Mouse (Mus musculus) hindbrain, embryonic 16.5 days (tissue): ENCODE data around the gene Kif28. TPM values are rescaled to one million over a fixed set of nuclear protein-coding genes. Genes with fewer than 3 reads are reported as not detected.
"Not testable (repeated sequence)": the region's sequence is repeated elsewhere in the genome, so short reads cannot be mapped to it uniquely, and the experiment has no call there.

Experiments
- ATAC-seq: fragments of 200-750 bp; cut with Nextera tagmentation; 2 replicates; pipeline ENCODE4 v1.8.0; 2017; ENCODE audit warnings: moderate TSS enrichment, moderate library complexity
- H3K27ac ChIP-seq: fragments of 300-500 bp; sonication (generic); 2 replicates; pipeline ENCODE4 v1.5.1; 2014; ENCODE audit warnings: low read depth, mild to moderate bottlenecking, control low read depth, low read length, moderate library complexity
- H3K27me3 ChIP-seq: fragments of 300-500 bp; sonication (generic); replicated peaks from 2 replicates; pipeline ENCODE4 v1.6.1; 2014; ENCODE audit warnings: low read length; ENCODE audit not compliant: control insufficient read depth, insufficient read depth
- H3K36me3 ChIP-seq: fragments of 300-500 bp; sonication (generic); 2 replicates; pipeline ENCODE4 v1.6.1; 2014; ENCODE audit warnings: mild to moderate bottlenecking, low read length, moderate library complexity, mixed read lengths; ENCODE audit not compliant: control insufficient read depth, insufficient read depth
- H3K4me1 ChIP-seq: fragments of 300-500 bp; sonication (generic); 2 replicates; pipeline ENCODE4 v1.6.1; 2014; ENCODE audit warnings: low read depth, low read length; ENCODE audit not compliant: control insufficient read depth, insufficient read depth
- H3K4me2 ChIP-seq: fragments of 300-500 bp; sonication (generic); 2 replicates; pipeline ENCODE4 v1.6.1; 2014; ENCODE audit warnings: mild to moderate bottlenecking, low read length, control low read depth, moderate library complexity
- H3K4me3 ChIP-seq: fragments of 300-500 bp; sonication (generic); 2 replicates; pipeline ENCODE4 v1.5.1; 2014; ENCODE audit warnings: mild to moderate bottlenecking, low read length, control low read depth, moderate library complexity
- H3K9ac ChIP-seq: fragments of 300-500 bp; sonication (generic); 2 replicates; pipeline ENCODE4 v1.6.1; 2014; ENCODE audit warnings: low read depth, mild to moderate bottlenecking, control low read depth, low read length, moderate library complexity
- H3K9me3 ChIP-seq: fragments of 300-500 bp; sonication (generic); 2 replicates; pipeline ENCODE4 v1.6.1; 2014; ENCODE audit warnings: mild to moderate bottlenecking, low read length, moderate library complexity; ENCODE audit not compliant: control insufficient read depth
- WGBS: fragments of 180-500 bp; shearing (Covaris S2); extraction: QIAGEN DNeasy Blood & Tissue Kit; methylation state at CpG from one replicate; pipeline ENCODE4 v1.1.7; 2014; 5-methylcytosine and 5-hydroxymethylcytosine counted together
- polyA plus RNA-seq: library from polyadenylated mRNA; unstranded; fragments of >200 nt; fragmentation: Nextera tagmentation; extraction: Ambion mirVana; gene quantifications from 2 replicates; pipeline ENCODE4 v1.2.1, GENCODE M21; 2015

Gene Kif28
- polyA plus RNA-seq, 1 experiment from 2014 or later = 0.10 TPM

DNA sequence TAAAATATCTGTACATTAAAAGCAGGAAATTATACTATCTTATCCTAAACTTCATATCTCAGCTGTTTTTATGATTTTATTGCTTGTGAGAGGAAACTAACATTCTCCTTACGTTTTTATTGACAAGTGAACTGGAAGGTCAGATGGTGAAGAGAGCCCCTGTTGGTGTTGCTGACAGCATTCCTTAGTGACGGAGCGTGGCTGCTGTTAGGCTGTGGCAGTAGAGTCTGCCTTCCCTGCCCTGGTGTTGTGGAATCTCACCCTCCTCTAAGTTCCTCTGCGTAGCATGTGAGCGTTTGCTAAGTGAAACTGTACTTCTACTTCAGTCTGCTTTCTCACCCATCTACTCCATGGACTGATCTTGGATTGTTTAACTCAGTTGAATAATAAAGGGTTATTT is 58.3 kb downstream of the Kif28 start:
- WGBS = 86% methylated on average over 5 of the region's 5 CpGs
- peaks cover 22% of the 10 kb centered on the region for H3K36me3 ChIP-seq

DNA sequence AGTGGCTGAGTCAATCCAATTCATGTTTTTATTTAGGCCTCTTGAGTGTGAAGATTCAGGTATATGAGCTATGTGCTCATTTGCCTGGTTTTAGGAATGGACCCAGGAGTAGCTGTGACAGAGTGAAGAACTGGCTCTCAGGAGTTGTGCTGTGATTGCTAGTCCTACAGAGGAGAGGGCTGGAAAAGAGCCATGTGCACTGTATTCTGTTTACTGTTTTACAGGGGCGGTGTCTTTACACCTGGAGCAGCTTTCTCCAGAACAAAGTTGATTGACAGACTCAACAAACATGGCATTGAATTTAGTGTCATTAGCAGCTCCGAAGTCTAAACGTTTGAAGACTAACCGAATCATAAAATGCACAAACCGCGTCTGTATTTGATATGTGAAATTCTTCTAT is 58.7 kb downstream of the Kif28 start:
- Histone ChIP-seq H3K4me1 (no peaks in the 10 kb centered on the region), H3K9ac (no peak overlapping the region), H3K27ac (no peak overlapping the region), H3K9me3 (no peaks in the 10 kb centered on the region), H3K4me2 (no peak overlapping the region), H3K36me3 (peaks cover 24% of the 10 kb centered on the region), H3K4me3 (no peak overlapping the region), H3K27me3 (no peaks in the 10 kb centered on the region)
- ATAC-seq = no peak
- WGBS = 96% methylated on average over 6 of the region's 6 CpGs

More for the DNA sequence above, 58.3 kb downstream of the Kif28 start:
- no peaks in the 10 kb centered on the region for H3K27me3 ChIP-seq
- H3K4me2 ChIP-seq = no peak overlapping the region
- H3K4me1 ChIP-seq = no peaks in the 10 kb centered on the region
- no peak overlapping the region for H3K9ac ChIP-seq
- no peak for ATAC-seq
- no peak overlapping the region for H3K27ac ChIP-seq
- no peaks in the 10 kb centered on the region for H3K9me3 ChIP-seq
- no peak overlapping the region for H3K4me3 ChIP-seq

DNA sequence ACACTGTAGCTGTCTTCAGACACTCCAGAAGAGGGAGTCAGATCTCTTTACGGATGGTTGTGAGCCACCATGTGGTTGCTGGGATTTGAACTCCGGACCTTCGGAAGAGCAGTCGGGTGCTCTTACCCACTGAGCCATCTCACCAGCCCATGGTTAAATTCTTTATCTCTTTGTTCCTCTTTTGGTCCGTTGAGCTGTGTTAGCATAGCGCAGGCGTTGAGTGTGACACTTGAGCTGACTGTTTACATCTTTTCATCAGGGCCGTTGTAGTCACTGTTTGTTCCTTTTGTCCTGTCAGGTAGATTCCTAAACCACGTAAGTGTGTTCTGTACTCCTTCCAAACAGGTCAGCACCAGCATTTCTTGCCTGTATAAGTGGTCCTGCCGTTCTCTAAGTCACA is 62.3 kb downstream of the Kif28 start:
- not testable (repeated sequence) for H3K27ac ChIP-seq, H3K4me1 ChIP-seq, H3K27me3 ChIP-seq, H3K4me2 ChIP-seq, H3K9me3 ChIP-seq, H3K4me3 ChIP-seq, H3K9ac ChIP-seq, ATAC-seq
- 92% methylated on average over 9 of the region's 10 CpGs for WGBS
- H3K36me3 ChIP-seq = peaks cover 36% of the 10 kb centered on the region

DNA sequence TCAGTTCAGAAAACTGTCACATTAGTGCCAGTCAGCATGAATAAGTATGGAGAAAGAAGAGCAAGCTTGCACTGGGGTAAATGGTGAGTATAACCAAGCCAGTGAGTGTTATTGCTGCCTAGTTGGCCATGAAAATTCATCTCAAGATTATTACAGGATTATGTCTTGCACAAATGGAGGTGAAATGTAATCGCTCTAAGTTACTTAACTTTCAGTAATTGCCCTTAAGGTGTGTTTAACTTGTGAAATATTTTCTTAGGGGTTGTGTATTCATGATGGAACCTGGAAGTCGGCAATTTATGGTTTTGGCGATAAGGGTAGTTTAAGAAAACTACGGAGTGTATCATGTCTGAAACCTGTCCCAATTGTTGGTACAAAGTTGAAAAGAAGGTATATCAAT is 65.7 kb downstream of the Kif28 start:
- H3K27ac ChIP-seq = no peak overlapping the region
- no peak overlapping the region for H3K4me3 ChIP-seq
- no peaks in the 10 kb centered on the region for H3K4me1 ChIP-seq
- H3K9ac ChIP-seq = no peak overlapping the region
- WGBS = 97% methylated on average over 4 of the region's 4 CpGs
- H3K27me3 ChIP-seq = no peaks in the 10 kb centered on the region
- no peak for ATAC-seq
- no peak overlapping the region for H3K4me2 ChIP-seq
- no peaks in the 10 kb centered on the region for H3K9me3 ChIP-seq
- H3K36me3 ChIP-seq = peaks cover 33% of the 10 kb centered on the region

DNA sequence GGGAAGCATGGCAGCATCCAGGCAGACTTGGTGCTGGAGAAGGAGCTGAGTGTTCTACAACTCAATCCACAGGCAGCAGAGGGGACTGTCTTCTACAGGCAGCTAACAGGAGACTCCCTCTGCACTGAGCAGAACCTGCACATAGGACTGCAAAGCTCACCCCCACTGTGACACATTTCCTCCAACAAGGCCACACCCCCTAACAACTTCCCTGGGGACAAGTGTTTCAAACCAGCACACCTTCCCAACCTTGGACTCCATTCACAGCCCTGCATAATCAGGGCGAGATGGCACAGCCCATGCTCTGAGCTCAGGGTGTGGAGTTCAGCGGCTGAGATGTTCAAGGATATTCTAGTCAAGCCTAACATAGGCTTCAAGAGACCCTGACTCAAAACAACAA is 68.0 kb downstream of the Kif28 start:
- Histone ChIP-seq H3K4me3 (no peak overlapping the region), H3K27me3 (no peaks in the 10 kb centered on the region), H3K36me3 (peaks cover 37% of the 10 kb centered on the region), H3K27ac (no peak overlapping the region), H3K9me3 (no peaks in the 10 kb centered on the region), H3K4me1 (no peaks in the 10 kb centered on the region), H3K4me2 (no peak overlapping the region), H3K9ac (no peak overlapping the region)
- no peak for ATAC-seq
- 94% methylated on average over 2 of the region's 2 CpGs for WGBS

DNA sequence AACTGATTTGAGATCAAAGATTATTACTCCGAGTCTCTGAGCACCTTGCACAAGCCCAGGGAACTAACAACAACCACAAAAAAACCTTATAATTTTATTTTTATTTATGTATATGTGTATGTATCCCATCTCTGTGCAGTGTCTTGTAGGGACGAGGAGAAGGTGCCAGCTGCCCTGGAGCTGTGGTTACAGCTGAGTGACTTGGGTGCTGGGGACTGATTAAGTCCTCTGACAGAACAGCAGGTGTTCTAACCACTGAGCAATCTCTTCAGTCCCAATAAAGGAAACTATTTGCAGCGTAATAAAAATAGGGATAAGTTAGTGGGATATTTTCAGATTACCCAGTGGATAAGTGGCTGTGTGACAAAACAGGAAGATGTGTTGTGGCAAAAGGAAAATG is 70.7 kb downstream of the Kif28 start:
- Histone ChIP-seq H3K27ac (no peak overlapping the region), H3K9me3 (no peaks in the 10 kb centered on the region), H3K4me1 (peaks cover under 1% of the 10 kb centered on the region), H3K9ac (no peak overlapping the region), H3K27me3 (no peaks in the 10 kb centered on the region), H3K36me3 (peaks cover 30% of the 10 kb centered on the region), H3K4me2 (no peak overlapping the region), H3K4me3 (no peak overlapping the region)
- 91% methylated on average over 3 of the region's 3 CpGs for WGBS
- ATAC-seq = no peak

DNA sequence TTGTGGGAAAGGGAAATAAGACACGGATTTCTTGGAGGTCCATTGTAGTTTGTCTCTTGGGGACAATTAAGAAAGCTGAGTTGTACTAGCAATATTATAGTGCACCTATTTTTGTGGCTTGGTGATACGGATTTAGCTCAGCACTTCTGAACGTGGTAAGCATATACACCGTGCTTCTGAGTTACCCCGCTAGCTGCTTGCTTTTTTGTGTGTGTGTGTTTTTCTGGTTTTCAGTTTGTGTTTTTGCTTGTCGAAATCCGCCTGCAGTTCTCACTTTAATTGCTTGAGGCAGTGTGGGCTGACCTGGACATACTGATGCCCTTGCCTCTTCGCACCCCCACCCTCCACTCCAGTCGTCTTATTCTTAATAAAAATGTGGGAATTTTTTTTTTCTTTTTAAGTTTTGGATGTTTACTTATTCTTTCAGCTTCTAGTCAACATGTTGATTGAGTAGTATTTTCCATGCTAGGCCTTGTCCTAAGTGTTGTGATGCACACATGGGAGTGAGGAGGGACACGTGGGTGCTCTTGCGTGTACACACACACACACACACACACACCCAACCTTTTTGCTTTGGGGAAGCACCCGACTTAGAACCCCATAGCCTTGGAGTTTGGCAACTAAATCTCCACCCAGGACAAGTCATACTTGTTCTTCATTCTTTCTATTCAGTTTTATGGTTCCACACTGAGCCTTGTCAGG is 76.1 kb downstream of the Kif28 start:
- peaks cover 10% of the 10 kb centered on the region for H3K4me1 ChIP-seq
- WGBS = 16% methylated on average over 12 of the region's 12 CpGs
- ATAC-seq = no peak
- H3K27ac ChIP-seq = peak overlapping the region; percentile 84
- no peaks in the 10 kb centered on the region for H3K9me3 ChIP-seq
- peak overlapping the region; percentile 74 for H3K4me2 ChIP-seq
- H3K4me3 ChIP-seq = peak overlapping the region; percentile 84
- peaks cover 8% of the 10 kb centered on the region; the same call in 1 of the 2 replicates for H3K36me3 ChIP-seq
- H3K9ac ChIP-seq = peak overlapping the region; percentile 83
- H3K27me3 ChIP-seq = no peaks in the 10 kb centered on the region

DNA sequence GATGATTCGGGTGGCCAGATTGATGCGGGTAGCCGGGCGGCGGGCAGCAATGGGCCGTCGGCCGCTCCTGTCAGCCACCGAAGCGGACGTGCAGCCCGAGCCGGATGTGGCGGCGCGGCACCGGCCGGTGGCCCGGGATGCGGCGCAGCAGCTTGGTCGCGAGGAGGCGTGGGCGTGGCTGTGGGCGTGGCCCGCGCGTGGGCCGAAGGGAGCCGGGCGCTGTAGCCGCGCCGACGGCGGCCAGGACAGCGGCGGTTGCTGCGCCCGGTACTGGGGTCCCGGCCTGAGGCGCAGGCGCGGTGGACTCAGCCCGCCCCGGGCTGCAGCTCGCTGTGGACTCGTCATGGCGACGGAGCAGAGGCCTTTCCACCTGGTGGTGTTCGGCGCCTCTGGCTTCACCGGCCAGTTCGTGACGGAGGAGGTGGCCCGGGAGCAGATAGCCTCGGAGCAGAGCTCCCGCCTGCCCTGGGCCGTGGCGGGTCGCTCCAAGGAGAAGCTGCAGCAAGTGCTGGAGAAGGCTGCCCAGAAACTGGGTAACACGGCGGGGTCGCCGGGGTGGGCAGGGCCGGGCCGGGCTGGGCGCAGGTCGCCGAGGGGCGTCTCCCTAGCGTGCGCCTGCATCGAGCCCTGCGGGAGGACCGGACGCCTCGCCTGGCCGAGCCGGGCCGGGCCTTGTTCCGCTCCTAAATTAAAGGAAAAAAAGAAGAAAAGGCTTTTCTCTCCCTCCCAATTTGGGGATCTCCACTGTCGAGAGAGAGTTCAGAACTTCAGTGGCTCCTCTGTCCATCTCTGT is 76.9 kb downstream of the Kif28 start, which contains the start of gene Sccpdh:
Gene Sccpdh, plus strand, starts transcription at position 198 of the 793 bp plus-strand sequence.
- H3K9ac ChIP-seq = peak within 1 kb of the TSS; percentile 83
- H3K36me3 ChIP-seq = peaks cover 8% of the 10 kb centered on the region; the same call in 1 of the 2 replicates
- under 1% methylated on average over 58 of the region's 84 CpGs for WGBS
- H3K27me3 ChIP-seq = no peaks in the 10 kb centered on the region
- peak within 1 kb of the TSS; percentile 74 for H3K4me2 ChIP-seq
- no peaks in the 10 kb centered on the region for H3K9me3 ChIP-seq
- peak within 1 kb of the TSS; percentile 84 for H3K4me3 ChIP-seq
- H3K4me1 ChIP-seq = peaks cover 10% of the 10 kb centered on the region
- peak; percentile 98 for ATAC-seq
- H3K27ac ChIP-seq = peak within 1 kb of the TSS; percentile 84

DNA sequence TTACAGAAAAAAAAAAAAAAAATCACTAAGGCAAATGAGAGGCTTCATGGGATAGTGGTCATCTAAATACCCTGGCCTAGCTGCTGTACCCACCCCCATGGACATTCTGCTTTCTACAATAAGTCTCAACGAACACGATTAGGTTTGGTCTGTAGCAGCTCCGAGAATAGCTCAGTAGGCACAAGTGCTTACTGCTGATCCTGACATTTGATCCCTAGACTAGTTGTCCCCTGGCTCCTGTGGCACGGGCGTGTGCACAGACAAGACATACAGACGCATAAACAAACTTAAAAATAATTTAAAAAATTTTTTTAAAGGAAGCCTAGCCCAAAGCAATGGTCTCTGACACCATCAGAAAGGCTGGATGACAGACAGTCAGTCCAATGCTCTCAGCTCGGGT is 77.6 kb downstream of the Kif28 start:
- Histone ChIP-seq H3K4me2 (peak overlapping the region; percentile 74), H3K36me3 (peaks cover 6% of the 10 kb centered on the region; the same call in 1 of the 2 replicates), H3K4me3 (peak overlapping the region; percentile 84), H3K27me3 (no peaks in the 10 kb centered on the region), H3K9me3 (no peaks in the 10 kb centered on the region), H3K27ac (peak overlapping the region; percentile 84), H3K4me1 (peaks cover 10% of the 10 kb centered on the region), H3K9ac (peak overlapping the region; percentile 83)
- ATAC-seq = peak; percentile 1; the same call in 1 of the 2 replicates
- WGBS = 5% methylated on average over 7 of the region's 7 CpGs
